Mouse (Mus musculus): ENCODE data around the gene Pabpc1l.

The Pabpc1l gene

DNA sequence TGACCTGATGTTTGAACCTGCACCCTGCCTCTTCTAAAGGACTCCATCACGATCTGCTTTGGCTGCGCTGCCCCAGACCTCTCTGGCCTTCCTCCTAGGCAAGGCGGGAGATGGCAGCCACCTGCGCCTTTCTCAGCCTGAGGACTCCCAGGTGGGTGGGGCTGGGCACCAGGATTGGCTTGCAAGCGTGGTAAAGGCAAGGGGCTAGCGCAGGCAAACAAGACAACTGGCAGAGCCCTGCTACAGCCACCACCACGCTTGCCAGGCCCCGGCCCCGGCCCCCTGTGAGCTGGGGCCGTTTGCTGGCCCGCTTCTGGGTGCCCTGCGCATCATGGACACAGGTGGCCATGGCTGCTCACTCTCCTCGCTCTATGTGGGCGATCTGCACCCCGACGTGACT lies at the start of gene Pabpc1l:
Gene Pabpc1l (plus strand): TSS at position 301 of the 400 bp plus-strand sequence.
- DNase-seq = no peak

DNA sequence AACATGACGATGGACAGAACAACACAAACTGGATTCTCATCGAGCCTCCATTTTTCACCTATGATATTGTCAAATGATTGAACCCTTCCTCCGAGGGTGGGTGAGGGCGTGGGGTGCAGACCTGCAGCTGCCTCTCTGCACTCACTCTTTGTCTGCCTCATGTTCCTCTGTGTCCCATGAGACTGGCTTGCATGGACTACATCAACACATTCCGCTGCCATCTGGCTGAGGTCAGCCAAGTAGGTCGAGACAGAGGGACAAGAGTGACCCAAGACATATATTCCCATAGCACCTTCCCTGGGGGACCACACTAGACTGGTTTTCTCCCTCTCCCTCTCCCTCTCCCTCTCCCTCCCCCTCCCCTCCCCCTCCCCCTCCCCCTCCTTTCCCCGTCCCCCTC lies 48.8 kb upstream of the Pabpc1l start:
- no peak for DNase-seq

DNA sequence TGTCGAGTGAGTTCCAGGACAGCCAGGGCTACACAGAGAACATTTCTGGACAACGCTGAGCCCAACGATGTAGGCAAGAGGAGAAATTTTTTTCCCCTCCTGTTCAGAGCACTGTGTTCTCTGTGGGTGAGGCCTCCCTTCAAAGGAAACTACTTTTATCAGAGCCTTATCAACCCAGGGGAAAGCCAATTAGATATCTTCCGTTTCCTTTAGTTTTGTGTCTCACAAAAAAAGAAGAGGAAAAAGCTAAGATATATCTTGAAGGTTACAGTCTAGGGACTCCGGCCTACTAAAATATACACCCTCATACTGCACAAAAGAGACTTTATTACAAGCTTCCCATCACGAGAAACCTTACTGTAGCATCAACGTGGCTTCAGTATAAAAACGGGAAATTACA lies 38.0 kb upstream of the Pabpc1l start:
- DNase-seq = no peak

DNA sequence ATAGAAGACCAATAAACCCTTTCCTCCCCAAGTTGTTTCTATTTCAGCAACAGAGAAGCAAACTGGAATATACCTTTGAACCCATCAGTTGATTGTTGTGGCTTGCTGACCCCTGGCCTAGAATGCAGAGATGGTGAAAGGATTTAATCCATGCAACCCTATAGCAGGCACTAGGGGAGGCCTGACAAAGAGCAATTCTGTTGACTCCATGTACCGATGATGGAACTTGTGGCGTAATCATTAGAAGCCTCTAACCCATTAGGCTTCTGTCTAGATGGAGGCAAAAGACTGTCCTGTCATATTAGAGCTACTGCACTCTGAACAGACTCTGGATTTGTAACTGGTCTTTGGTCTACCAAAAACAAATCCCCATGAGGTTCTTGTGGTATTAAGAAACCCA lies 32.4 kb upstream of the Pabpc1l start:
- DNase-seq = no peak

DNA sequence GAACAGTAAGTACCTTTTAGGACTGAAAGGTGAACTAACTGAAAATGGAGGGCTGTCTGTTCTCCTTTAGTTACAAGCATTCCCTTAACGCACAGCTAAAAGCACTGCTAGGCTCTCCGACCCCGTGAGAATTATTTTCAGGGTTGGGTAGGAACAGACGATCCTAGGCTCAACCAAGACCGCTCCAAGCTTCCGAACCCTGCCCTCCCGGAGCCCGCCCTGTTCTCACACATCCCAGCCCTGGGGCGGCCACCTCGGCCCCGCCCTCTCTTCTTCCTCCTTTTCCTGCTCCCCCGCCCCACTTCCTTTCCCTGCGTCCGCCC lies 30.6 kb upstream of the Pabpc1l start, which contains the start of gene Ywhab:
Gene Ywhab (plus strand): TSS at position 307 of the 323 bp plus-strand sequence.
- no peak for DNase-seq

DNA sequence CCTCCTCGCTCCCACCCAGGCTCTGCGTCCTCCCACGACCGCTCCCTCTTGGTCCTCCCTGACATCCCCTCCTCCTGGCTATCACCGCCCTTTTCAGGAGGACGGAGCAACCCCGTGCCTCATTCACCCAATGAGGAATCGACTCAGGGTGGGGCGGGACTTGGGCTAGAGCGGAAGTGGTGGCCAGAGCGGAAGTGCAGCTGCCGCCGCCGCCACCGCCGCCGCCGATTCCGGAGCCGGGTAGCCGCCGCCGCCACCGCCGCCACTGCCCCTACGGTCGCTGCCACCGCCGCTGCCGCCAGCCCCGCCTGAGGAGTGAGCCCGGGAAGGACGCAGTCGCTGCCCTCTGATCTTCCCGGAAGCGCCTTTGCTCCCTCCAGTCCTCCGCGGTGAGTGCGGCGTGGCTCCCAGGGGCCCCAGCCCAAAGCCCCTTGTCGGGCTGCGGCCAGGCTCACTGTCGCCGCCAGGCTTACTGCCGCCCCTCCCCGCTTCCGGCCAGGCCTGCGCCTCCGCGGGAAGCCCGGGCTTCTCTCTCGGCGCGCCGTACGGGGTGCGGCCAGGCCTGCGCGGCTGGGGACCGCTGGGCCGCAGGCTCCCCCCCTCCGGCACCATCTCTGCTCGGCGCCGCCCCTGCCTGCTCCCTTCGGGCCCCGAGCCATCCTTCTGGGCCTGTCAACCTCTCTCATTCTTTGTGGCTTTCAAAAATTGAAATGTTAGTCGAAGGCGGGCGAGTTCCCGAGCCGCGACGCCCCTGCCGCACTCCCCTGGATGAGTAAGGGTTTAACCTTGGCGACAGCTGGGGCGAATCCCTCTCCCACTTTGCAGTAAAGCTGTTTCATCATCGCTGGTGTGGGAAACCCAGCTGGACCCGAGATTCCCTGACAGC lies 30.0 kb upstream of the Pabpc1l start:
- peak; percentile 98 for DNase-seq

DNA sequence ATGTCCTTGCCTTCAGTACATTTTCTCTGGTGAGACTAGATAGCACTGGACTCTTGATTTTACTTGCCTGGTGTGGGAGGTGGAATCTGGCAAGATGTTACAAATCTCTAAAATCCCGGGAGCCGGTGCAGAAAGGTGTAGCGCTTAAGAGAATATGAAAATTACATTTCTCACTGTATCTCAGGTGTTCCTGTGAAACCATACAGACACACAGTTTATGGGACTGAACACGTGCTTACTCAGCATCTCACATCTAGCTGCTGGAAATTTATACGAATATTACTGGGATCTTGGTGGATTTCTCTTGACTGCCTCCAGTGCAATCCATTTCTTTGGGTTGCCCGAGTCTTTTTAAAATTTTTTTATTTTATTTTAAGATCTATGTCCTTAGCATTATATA lies 29.0 kb upstream of the Pabpc1l start:
- no peak for DNase-seq

DNA sequence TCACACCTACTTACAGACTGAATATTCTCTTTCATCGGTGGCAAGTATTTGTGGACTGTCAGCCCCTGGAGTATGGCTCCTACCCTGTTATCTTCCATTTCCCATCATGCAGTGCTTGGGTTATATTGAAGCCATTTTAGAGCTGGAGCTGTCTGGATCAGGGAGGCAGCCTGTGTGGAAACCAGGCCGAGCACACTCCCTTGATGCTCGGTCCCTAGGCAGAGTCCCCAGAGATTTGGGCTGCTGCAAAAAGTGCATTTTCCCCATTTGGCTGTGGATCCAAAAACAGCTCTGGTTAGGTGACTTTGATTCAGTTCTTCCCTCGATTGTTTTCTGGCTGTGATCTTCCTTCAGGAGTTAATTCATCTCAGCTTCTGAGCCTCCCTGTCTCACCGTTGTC lies 28.4 kb upstream of the Pabpc1l start:
- no peak for DNase-seq

DNA sequence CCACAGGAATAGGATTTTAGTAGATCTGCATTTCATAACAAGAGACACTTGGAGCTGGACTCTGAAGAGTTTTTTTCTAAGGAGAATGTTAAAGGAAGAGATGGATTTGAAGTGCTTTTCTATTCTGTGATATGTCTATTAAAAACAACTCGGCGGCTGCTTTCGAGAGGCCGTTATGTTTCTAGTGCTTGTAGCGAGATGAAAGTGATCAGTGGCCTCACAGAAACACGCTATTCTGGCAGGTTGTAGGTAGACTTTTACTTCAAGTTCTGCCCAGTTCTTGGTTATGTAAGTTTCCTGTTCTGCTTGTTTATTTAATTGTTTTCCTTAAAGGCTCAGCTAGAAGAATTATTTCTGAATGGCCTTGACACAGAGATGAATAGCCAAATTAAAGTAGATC lies 26.3 kb upstream of the Pabpc1l start:
- DNase-seq = no peak

DNA sequence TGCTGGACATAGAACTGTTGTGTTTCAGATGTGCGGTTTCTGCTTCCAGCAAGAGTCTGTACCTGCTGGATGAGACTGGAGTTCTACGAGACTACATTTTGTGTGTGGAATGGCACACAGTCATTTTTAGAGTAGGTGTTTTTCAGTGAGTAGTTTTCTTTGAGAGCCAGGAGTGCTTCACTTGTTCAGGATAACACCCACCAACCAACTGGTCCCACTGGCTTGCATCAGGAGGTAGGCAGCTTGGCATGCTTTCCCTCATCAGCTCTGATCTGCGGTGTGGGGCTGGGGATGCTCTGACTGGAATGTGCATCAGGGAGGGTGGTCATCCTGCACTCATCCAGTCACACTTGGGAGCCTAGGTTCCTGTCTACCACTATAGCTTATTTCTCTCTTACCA lies 22.6 kb upstream of the Pabpc1l start:
- DNase-seq = no peak

DNA sequence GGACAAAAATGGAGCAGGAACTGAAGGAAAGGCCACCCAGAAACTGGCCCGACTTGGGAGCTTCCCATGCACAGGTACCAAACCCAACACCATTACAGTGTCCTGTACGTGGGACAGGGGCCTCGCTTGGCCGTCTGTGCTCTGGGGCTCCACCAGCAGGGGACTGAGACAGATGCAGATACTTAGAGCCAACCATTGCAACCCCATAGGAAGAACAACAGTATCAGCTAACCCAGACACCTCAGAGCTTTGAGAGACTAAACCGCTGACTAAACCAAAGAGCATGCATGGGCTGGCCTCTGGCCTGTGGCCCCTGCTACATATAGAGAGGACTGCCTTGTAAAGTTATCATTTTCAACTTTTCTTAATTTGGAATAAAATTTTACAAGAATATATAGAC lies 20.7 kb upstream of the Pabpc1l start:
- no peak for DNase-seq

DNA sequence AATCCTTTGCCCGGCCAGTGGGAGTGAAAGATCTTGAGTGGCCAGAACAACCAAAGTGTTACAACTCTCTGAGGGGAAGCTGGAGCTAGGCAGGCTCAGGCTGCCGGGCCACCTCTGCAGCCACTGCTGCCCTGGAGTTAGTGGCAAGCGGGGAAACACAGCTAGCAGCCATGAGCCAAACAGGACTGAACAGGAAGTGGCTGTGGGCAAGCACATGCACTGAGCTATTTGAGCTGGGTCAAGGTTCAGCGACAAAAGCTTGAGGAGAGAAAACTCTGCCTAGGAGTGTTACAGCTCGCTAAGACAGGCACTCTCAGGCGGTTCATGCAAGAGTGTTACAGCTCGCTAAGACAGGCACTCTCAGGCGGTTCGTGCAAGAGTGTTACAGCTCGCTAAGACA lies 18.3 kb upstream of the Pabpc1l start:
- DNase-seq = peak; percentile 72

DNA sequence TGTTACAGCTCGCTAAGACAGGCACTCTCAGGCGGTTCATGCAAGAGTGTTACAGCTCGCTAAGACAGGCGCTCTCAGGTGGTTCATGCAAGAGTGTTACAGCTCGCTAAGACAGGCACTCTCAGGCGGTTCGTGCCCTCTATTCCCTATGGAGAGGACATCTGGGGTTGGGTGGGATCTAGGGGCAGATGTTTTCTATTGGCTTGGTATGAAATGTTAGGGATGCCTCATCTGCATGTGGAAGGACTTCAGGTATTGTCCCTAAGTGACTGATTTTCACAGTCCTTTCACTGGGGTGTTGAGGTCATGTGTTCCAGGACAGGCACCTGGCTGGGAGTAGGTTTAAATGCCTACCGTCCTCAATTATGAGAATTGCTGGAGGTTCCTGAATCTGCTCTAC lies 17.7 kb upstream of the Pabpc1l start:
- no peak for DNase-seq

DNA sequence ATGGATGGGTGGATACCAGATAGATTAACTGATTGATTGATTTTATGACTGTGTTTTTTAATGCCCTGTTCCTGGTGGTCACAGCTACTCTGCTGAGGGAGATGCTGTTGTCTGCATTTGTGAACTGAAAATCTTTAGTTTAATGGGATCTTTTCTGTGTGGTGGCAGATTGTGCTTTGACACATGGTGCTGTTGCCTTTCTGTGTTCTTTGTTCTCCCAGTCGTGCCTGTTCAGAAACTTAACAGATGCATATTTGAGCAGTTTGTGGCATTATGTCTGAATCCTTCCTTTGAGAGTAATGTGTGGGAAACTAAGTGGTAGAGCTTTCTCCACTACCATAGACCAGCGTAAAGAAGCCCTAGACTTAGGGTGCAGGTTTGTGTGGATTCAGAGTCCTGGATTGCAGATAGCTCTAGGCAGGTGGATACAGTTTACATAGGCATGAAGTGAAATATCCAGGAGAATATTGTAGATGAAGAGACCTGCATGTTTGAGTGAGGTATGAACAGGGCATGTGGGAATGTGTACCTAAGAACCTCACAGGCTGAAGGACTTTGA lies 17.2 kb upstream of the Pabpc1l start:
- DNase-seq = no peak

DNA sequence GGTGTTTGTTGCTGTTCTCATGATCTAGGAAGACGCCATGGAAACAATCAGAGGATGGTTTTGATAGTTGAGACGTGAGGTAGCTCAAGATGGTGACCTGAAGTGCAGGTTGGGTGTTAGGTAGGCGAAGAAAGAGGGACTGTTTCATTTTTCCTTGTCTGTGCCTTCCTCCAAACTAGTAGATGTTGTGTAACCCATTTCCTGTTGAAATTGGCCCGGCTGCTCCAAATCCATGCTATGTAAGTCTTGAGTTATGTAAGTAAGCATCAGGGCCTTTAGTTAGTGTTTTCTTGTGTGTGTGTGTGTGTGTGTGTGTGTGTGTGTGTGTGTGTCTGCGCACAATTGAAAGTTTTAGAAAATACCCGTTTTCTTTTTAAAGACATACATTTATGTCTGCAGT lies 16.0 kb upstream of the Pabpc1l start:
- DNase-seq = peak; percentile 77

DNA sequence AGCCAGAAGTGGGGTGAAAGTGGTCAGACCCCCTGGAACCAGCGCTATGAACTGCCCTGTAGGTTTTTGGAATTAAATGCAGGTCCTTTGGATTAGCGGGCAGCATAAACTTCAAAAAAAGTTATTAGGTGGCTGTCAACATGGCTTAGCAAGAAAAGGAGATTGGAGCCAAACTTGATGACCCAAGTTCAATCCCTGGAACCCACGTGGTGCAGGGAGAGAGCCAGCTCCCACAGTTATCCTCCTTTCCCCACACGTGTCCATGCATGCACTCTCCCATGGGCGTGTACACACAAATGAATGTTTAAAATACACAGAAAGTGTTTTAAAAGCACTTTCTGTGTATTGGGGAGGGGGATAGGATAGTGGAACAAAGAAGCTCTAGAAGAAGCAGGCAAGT lies 14.8 kb upstream of the Pabpc1l start:
- DNase-seq = no peak

DNA sequence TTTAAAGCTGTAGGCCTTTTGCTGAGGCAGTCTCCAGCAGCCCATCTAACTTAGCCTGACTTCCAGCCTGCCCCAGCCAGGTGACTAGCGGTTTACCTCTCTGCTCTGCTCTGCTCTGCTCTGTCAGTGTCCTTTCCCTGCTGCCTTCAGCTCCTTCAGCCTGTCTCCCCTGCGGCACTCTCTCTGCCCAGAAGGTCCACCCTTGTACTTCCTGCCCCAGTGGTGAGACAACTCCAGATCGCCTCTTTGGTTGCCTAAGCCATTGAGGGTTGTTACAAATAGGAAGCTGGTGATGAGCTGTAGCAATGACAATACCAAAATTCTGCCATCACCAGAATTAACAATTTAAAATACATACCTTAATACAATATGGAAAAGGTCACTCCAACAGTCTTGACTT lies 14.3 kb upstream of the Pabpc1l start:
- DNase-seq = no peak

DNA sequence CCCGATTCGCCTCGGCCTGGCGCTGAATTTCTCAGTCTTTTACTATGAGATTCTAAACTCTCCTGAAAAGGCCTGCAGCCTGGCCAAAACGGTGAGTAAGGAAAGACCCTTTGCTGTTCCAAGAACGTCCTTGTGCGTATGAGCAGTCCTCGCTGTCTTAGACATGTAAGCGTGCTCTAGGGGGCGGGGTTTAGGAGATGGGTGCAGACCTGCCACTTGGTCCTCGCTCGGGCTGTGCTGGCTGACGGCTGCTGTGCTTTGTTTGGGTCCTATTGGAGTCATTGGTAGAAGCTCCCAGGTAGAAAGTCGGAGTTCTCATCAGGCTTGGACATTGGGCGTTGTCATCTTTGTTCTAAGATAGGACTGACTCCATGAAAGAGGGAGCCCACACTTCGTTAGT lies 9.9 kb upstream of the Pabpc1l start:
- DNase-seq = no peak

DNA sequence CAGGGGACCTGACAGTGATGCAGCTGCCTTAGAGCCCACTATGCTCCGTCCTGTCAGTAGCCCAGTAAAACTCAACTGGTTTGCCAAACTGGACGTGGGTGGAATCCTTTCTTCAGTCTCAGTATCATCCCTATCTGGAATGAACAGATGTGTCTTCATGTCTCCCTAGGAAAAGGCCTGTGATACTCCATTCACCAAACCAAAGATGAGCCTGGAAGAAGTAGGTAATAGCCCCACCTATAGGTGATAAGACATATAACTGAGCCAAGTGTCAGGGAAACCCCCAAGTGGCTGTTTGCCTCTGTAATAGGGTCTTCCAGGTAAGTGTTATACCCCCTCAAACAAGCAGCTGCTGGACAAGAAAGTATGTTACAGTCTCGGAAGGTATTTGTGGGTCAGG lies 6.3 kb upstream of the Pabpc1l start:
- no peak for DNase-seq

DNA sequence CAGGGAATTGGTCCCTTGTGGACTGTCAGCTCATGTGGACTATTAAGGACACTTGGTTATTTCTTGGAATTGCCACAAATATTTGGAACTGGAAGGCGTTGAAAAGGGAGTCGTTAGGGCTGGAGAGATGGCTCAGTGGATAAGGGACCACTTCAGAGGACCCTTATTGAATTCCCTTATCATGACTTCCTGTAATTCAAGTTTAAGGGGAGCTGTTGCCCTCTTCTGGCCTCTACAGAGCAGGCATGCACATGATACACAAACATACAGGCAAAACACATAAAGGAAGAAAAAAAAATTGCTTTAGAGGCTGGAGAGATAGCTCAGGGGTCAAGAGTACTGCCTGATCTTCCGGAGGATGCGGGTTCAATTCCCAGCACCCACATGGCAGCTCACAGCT lies 5.3 kb upstream of the Pabpc1l start:
- no peak for DNase-seq

DNA sequence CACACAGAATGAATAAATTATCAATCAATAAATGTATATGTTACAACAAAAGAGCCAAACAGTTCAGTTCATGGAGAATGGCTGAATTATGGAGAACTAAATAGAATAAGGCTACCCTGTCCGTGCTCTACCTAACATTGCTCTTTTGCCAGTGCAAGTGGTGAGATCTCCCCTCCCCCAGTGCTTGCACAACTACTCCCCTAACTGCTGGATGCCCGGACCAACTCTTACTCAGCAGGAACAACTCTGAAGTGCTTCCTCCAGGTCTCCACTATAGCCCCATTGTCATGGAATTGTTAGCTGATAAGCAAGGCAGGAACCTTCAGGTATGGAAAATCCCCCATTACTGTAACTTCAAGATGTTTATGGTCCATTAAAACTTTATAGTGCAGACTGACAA lies 3.1 kb upstream of the Pabpc1l start:
- peak; percentile 49 for DNase-seq

DNA sequence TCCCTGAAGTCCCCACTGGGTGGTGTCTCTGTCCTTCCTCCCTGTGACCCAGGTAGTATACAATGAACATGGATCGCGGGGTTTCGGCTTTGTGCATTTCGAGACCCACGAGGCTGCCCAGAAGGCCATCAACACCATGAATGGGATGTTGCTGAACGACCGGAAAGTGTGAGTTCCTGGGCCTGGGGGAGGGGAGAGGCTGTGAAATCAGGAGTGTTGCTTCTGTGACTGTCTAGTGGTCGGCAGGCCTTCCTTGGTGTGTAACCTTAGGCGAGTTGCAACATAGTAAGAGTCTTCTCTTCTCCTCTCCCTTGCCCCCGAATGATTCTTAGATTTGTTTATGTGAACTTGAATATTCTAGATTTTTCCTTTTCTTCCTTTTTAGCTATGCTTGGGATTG lies 5.9 kb downstream of the Pabpc1l start:
- no peak for DNase-seq

DNA sequence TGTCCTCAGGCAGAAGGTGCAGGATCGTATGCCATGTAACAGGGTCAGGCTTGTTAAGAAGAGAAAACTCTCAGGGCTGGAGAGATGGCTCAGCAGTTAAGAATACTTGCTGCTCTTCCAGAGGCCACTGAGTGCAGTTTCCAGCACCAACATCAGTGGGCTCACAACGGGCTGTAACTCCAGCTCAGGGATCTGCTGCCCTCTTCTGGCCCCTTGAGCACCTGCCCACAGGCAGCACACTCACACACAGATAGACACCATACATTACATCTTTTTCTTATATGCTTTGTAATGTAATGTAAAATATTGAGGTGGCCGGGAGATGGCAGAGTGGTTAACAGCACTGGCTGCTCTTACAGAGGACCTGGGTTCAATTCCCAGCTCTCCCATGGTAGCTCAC lies 7.7 kb downstream of the Pabpc1l start:
- no peak for DNase-seq

DNA sequence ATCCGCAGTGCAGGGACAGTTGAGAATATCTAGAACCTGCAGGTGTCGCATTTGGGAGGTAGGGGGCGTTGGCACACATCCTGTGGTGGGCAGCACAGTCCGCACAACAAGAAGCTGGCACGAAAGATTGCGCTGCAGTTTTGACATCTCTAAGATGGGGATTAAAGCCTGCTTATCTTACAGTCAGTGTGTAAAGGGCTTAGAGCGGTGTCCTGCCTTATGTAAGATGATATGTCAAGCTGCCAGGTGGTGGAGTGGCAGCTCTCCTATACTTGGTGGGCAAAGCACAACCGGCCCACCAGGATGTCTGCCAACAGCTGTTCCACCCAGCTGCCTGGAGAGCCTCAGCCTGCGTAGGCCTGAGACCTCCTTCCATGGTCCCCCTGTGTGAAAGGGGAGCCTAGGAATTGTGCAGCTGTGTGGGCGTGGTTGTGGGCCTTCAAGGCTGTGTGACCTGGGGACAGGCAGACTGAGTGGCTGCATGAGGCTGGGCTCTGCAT lies 11.3 kb downstream of the Pabpc1l start:
- no peak for DNase-seq
